In genomic region chr15:79326264-79326663, GRCm38 (mm10) we compare ENCODE assay signal across 9 mouse cellular contexts. TPM values are rescaled to one million over a fixed set of nuclear protein-coding genes. Genes with fewer than 3 reads are reported as not detected.
A peak's percentile ranks its signal among the peaks of the same experiment; 100 is the strongest.
DNase-seq lines count a peak whose midpoint lies in the region; ATAC-seq and TF ChIP-seq lines count a peak whose summit lies in the region.
"Had no signal": no experiment of that assay in that cellular context is flagged by ENCODE, and none has a peak within 500 bp of the region (broad histone marks: within the 10 kb centered on the region; RNA-seq: fewer than 3 reads in every experiment).

No protein-coding gene starts in this region.

- peaks cover 53% of the 10 kb centered on the region for H3K79me2 ChIP-seq in C2C12 (ENCODE audit: control insufficient read depth, insufficient read depth)

- ATAC-seq in intestine, embryonic 15.5 days = no peak
- ATAC-seq in lung, postnatal 0 days = peak; percentile 61

- no peak overlapping the region for H3K4me3 ChIP-seq in C2C12 (ENCODE audit: insufficient read depth, poor library complexity, severe bottlenecking)
- H3K4me3 ChIP-seq in intestine, embryonic 15.5 days (replicated peaks) = no peak overlapping the region
- no peak overlapping the region for H3K4me3 ChIP-seq in lung, postnatal 0 days (ENCODE audit: low read depth, low read length)

- TF ChIP-seq CTCF in C2C12 (IDR thresholded peaks at IDR 0.05; ENCODE audit: control insufficient read depth, insufficient read depth, insufficient read length) = no peak
- no peak for TF ChIP-seq CTCF in lung, postnatal 0 days (IDR thresholded peaks at IDR 0.05)

- 51% methylated on average over 4 of the region's 4 CpGs for WGBS in intestine, embryonic 15.5 days
- 42% methylated on average over 4 of the region's 4 CpGs for WGBS in lung, postnatal 0 days

- H3K36me3 ChIP-seq in C2C12 (ENCODE audit: control insufficient read depth, insufficient read depth) = peaks cover 5% of the 10 kb centered on the region
- H3K36me3 ChIP-seq in intestine, embryonic 15.5 days = no peaks in the 10 kb centered on the region
- H3K36me3 ChIP-seq in lung, postnatal 0 days (ENCODE audit: insufficient read depth, low read length) = no peaks in the 10 kb centered on the region

- no peak overlapping the region for H3ac ChIP-seq in C2C12 (ENCODE audit: control insufficient read depth, insufficient read length, low read depth)

- no peaks in the 10 kb centered on the region for H3K27me3 ChIP-seq in C2C12 (ENCODE audit: control insufficient read depth, insufficient read depth, insufficient read length)
- no peaks in the 10 kb centered on the region for H3K27me3 ChIP-seq in intestine, embryonic 15.5 days (replicated peaks)
- no peaks in the 10 kb centered on the region for H3K27me3 ChIP-seq in lung, postnatal 0 days (replicated peaks; ENCODE audit: insufficient read depth, low read length)

- no peaks in the 10 kb centered on the region for H3K9me3 ChIP-seq in intestine, embryonic 15.5 days
- H3K9me3 ChIP-seq in lung, postnatal 0 days (ENCODE audit: low read length) = no peaks in the 10 kb centered on the region

- peak; percentile 65 for TF ChIP-seq EP300 in lung, postnatal 0 days (IDR thresholded peaks at IDR 0.05)

- H3K9ac ChIP-seq in intestine, embryonic 15.5 days = no peak overlapping the region
- no peak overlapping the region for H3K9ac ChIP-seq in lung, postnatal 0 days (replicated peaks; ENCODE audit: low read depth)

- peak; percentile 27 for DNase-seq in cerebellum, adult 9-11 months
- no peak for DNase-seq in cerebellum, postnatal 36 days
- peak; percentile 89 for DNase-seq in lung, postnatal 0 days (ENCODE audit: low spot score)
- DNase-seq in yolk sac, embryonic 10.5 days (ENCODE audit: low spot score) = no peak
- DNase-seq in left cerebral cortex, adult 9 months (ENCODE audit: low spot score in 2 of 2) = no peak
- DNase-seq in right cerebral cortex, postnatal 36 days (ENCODE audit: low spot score in 2 of 2) = no peak
- DNase-seq: right cerebral cortex, adult 18-20 months had no signal

- H3K79me3 ChIP-seq in C2C12 (ENCODE audit: low read depth) = peaks cover 8% of the 10 kb centered on the region

- H3K4me1 ChIP-seq in intestine, embryonic 15.5 days (replicated peaks) = peaks cover 42% of the 10 kb centered on the region
- peaks cover 42% of the 10 kb centered on the region for H3K4me1 ChIP-seq in lung, postnatal 0 days (ENCODE audit: insufficient read depth, low read depth, low read length)

- peak overlapping the region; percentile 79 for H3K4me2 ChIP-seq in intestine, embryonic 15.5 days (replicated peaks)
- no peak overlapping the region for H3K4me2 ChIP-seq in lung, postnatal 0 days (replicated peaks; ENCODE audit: low read depth, low read length)

- peak overlapping the region; percentile 93 for H3K27ac ChIP-seq in intestine, embryonic 15.5 days
- peak overlapping the region; percentile 96 for H3K27ac ChIP-seq in lung, postnatal 0 days (ENCODE audit: low read length)

TF ChIP-seq in C2C12, 6 proteins besides CTCF, POLR2A, EP300 and RAD21:
- TF ChIP-seq MAX (IDR thresholded peaks at IDR 0.05) (peak; percentile 39), USF1 (IDR thresholded peaks at IDR 0.05; ENCODE audit: low read depth) (no peak)

RNA-seq across cellular contexts. Expression of gene Pla2g6, which starts 1.9 kb away (rescaled TPM):
- polyA plus RNA-seq in C2C12 (2012; fragmentation: generic; extraction: Trizol) = 17.4 TPM
- 20.2 and 21.6 TPM in 2 replicates for polyA plus RNA-seq in intestine, embryonic 15.5 days (2015; fragmentation: Nextera tagmentation; extraction: Ambion mirVana)
- polyA plus RNA-seq in lung, postnatal 0 days (2015; fragmentation: Nextera tagmentation; extraction: Ambion mirVana) = 11.8 and 13.7 TPM in 2 replicates

RNA-seq across cellular contexts. Expression of gene Maff, which starts 20.2 kb away (rescaled TPM):
- polyA plus RNA-seq in C2C12 (2012; fragmentation: generic; extraction: Trizol) = 24.8 TPM
- polyA plus RNA-seq in intestine, embryonic 15.5 days (2015; fragmentation: Nextera tagmentation; extraction: Ambion mirVana) = 5.8 and 7.9 TPM in 2 replicates
- polyA plus RNA-seq in lung, postnatal 0 days (2015; fragmentation: Nextera tagmentation; extraction: Ambion mirVana) = 10.6 and 10.8 TPM in 2 replicates

RNA-seq across cellular contexts. Expression of gene Baiap2l2, which starts 40.9 kb away (rescaled TPM):
- polyA plus RNA-seq in C2C12 (2012; fragmentation: generic; extraction: Trizol) = 1.2 TPM
- 12.3 and 14.7 TPM in 2 replicates for polyA plus RNA-seq in intestine, embryonic 15.5 days (2015; fragmentation: Nextera tagmentation; extraction: Ambion mirVana)
- polyA plus RNA-seq in lung, postnatal 0 days (2015; fragmentation: Nextera tagmentation; extraction: Ambion mirVana) = 1.4 and 2.7 TPM in 2 replicates

Comparison
In these comparisons a context has a peak if more than half of its experiments do, and no peak if none do; other contexts are left out.
1. DNase-seq: peak in cerebellum, adult 9-11 months (single experiment) and lung, postnatal 0 days (single experiment); none in cerebellum, postnatal 36 days (0 of 2), yolk sac, embryonic 10.5 days (single experiment), left cerebral cortex, adult 9 months (0 of 2) and right cerebral cortex, postnatal 36 days (0 of 2).